Mouse (Mus musculus): ENCODE results near the gene Mex3a.
A peak's percentile ranks its signal among the peaks of the same experiment; 100 is the strongest.

Mex3a gene

DNA sequence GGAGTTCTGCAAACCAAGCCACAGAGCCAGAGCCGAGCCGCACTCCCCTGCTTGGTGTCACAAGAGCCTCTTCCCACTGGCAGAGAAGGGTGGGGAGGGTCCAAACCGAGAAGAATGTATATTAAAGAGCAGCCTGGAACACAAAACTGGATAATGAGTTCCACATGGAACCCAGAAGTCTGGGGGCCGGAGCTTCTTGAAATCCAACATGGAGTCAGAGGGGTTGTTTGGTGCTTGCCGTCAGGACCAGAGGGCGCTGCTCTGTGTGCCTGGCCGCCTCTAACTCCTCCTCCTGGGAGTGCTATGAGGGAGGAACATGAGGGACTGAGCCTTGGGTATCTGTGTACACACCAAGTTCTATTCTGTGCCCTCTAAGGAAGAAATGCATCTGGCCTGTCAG is 26.4 kb upstream of the Mex3a start:
- DNase-seq (ENCODE audit: low spot score), result no peak

DNA sequence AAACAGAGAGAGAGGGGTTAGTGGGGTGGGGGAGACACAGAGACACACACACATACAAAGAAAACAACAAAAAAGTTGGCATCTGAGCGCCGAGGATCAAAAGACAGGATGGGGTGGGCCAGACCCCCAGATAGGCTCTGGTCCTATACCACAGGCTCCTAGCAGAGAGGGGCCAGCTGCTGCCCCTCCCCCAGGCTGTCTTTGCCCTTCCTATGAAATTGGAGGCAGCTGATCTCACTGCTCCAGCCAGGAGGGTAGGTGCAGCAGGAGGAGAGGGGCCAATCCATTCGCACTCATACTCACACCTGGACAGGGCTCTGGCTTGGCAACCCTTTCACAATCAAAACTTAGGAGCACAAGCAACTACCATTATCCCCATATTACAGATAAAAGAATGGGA is 22.9 kb upstream of the Mex3a start:
- DNase-seq (ENCODE audit: low spot score), result no peak

DNA sequence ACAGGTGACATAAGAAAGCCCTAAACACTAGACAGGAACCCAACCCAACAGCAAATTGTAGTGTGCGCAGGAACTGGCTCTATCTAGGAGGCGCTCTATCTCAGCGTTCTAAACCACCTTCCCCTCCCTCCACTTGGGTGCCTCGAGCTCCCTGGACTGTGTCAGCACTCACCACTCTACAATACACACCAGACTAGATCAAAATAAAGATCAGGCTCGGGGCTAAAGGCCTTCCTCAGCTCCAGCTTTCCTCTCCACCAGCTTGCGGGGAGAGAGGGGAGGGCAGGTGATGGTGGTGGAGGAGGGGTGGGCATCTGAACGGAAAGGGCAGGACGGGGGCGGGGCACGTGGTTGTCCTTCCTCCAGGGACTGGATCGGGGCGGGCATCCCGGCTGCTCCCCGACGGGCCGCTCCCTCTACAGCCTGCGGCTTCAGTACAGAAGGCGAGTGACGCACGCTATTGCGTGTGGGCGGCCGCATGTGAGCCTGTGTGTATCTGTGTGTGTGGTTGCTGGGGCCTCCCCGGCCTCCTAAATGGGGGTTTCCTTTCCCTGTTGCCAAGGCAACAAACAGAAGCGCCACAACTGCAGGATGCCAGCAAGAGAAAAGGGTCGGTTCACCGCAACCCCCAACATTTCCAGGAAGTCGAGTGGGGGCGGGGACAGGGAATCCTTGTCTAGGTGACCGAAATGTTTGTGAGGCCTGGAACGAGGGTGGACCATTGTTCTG is 22.3 kb upstream of the Mex3a start, which contains the start of gene Lmna:
Lmna (minus strand) TSS at position 265 of the 729 bp plus-strand sequence.
- peak; percentile 97 for DNase-seq (ENCODE audit: low spot score)

DNA sequence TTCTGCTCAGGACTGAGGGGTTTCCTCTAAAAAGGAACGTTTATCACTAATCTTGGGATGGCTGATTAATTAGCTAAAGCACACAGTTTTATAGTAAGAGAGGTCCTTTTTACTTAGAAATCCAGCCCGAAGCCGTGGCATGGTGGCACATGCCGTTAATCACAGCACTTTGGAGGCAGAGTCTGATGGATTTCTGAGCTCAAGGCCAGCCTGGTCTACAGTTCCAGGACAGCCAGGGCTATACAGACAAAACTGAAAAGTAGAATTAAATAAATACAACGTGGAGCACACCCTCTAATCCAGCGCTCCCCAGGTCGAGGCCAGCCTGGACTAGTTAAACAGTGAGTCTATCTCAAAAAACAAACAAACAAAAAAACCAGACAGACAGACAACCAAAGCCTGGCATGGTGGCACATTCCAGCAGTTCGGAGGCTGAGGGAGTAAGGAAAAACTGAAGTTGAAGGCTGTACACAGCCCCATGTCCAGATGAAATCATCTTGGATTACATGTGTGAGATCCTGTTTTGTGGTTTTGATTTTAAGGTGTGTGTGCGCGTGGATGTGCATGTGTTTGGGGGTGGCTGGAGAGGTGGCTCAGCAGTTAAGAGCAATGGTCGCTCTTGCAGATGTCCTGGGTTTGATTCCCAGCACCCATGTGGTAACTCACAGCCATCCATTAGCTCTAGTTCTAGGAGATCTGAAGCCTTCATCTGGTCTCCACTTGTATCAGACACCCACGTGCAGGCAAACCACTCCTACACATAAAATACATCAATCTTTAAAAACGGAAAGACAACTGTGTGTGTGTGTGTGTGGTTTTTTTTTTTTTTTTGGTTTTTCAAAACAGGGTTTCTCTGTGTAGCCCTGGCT is 21.5 kb upstream of the Mex3a start:
- DNase-seq (ENCODE audit: low spot score), result no peak

DNA sequence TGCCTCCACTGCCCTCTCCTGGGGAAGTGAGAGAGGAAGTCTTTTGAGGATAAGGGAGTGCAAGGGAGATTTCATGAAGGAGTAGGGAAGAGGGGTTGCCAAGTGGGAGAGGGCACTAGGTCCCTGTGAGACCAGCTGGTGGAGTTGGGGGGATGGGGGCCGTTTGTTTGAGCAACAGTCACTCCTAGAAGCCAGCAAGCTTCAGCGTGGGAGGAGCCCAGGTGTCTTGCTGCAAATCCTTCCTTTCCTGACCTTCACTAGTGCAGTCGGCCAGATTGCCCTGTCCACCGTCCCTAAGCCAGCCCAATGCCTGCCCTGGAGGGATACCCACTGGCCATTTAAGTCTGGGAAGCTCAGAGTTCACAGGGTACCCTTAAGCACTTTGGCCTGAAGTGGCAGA is 20.6 kb upstream of the Mex3a start:
- no peak for DNase-seq (ENCODE audit: low spot score)

DNA sequence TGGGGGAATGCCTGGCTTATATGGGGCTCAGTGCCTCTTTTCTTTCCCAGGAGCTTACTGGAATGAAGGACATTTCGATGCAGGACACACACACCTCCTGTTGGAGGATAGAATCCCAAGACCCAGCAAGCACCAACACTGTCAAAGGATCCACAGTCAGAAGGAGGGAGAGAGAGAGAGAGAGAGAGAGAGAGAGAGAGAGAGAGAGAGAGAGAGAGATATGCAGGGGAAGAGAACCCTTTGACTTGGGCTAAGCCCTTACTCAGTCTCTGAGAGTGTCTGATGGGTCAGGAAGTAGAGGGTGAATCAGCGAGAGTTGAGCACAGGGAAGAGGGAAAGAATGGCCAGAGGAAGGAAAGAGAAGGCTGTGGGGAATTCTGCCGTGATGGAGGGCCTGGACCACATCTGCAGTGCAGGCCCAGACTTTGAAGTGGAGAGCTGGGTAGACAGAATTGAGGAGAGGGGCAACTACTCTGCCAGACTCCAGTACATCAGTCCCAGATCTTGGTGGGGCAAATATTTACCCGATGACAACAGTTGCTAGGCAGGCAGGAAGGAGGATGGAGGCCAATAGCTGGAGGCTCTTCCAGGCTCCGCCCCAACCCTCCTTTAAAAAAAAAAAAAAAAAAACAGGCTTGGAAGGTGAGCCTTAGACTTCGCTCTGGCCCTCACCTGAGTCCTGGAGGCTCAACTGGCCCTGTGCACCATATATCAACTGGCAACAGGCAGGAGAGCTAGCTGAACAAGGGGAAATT is 19.9 kb upstream of the Mex3a start:
- no peak for DNase-seq (ENCODE audit: low spot score)

DNA sequence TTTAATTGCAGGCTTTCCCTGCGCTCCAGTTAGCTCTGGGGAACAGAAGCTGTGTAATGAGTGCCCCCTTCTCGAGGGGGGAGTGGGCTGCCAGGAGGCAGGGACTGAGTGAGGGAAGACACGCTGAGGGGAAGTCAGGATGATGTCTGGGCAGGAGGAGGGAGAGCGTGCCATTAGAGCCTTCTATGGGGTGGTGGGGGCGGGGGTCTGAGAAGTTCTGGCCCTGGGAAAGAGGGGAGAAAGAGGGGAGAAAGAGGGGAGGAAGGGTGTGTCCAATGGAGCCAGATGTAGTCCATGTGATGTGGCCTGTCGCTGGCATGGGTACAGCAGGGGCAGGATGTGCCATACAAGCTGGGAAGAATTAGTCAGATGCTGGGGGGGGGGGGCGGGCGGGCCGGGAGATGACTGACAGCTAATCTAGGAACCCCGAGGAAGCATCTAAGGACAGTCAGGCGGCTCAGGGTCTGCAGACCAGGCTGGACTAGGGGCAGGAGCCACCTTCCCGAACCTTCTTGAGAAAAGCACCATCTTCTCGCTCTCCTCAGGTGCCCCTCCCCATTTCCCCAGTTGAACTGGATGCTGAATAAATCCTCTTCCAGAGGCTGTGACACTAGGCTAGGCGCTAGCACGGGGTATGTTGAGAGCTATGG is 19.2 kb upstream of the Mex3a start:
- DNase-seq (ENCODE audit: low spot score), result no peak

DNA sequence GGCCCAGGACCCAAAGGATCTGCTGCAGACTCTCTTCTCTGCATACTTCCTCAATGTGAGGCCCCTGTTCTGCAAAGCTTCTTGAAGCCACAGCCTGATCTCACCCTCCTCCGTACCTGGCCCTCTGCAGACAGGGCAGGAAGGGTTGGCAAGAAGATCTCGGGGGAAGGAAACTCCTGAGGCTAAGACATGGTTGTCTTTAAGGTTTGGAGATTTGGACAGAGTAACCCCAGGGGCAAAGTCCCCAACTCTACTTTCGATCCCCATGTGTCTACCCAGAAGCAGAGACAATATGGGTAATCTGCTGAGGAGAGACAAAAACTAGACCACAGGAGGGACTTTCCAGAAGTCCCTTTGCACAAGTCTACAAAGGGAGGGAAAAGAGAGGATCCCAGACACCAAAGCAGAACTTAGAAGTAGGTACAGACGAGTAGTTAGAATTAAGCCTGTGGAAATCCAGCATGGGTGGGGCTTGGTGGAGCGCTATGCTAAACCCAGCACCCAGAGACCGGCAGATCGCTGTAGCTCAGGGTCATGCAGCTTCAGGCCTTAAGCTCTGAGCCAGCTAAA is 18.6 kb upstream of the Mex3a start:
- DNase-seq (ENCODE audit: low spot score), result no peak

DNA sequence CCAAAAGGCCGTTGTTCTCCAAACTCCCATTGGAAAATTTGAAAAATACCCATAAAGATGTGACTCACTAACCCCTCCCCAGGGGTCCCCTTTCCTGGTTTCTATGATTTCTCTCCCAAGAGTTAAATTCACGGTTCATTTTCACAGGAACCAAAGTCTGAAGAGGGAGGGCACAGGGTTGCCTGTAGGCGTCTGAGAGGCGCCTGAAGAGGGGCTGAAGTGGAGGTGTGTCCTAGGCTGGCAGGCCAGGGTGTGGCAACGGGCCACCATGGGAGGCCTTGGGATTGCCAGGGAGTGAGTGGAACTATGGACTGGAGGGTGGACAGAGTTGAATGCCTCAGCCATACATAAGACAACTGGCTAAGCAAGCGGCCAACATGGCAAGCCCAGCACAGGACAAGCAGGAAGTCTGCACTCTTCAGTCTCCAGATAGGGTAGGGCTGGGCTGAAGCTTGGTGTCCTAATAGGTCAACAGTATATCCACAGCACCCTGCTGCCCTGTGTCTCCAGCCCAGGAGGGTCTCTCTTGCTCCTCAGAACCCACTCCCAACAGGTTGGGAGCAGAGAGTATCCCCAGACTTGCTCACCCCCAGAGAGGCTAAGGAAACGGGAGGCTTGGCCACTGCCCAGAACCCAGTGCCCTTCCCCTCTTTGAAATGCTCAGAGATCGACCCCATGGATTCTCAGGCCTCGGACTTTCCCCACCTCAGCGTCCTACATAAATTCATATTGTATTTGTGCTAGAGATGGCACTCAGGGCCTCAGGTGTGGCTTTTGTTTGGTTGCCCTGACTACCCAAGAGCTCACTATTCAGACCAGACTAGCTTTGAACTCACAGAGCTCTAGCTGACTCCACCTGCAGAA is 17.7 kb upstream of the Mex3a start:
- no peak for DNase-seq (ENCODE audit: low spot score)

DNA sequence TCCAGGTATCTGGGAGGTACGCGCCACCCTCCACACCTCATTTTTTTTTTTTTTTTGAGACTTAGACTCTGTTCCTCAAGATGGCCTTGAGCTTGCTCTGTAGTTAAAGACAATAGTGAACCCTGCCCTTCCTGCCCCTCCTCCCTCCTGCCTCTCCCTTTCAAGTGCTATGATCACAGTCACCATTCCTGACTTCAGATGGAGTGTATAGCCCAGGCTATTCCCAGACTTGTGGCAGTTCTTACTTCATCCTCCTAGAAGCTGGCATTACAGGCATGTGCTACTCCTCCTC is 17.2 kb upstream of the Mex3a start:
- DNase-seq (ENCODE audit: low spot score), result no peak

DNA sequence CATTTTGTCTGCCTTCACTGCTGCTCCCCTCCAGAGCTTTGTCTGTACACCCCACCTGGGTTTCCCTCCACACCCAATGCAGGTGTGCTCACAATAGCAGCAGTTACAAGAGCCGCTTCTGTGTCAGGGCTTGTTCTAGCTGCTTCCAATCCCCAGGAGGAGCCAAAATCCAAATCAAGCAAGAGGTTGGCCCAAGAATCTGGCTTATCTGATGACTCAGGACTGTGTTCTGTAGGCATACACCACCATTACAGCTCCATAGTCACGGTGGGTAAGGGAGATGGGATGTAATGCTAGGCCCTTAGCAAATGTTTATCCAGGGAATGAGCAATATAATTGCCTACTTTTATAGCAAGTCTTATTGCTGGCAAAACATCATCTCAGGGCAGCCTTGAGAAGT is 15.8 kb upstream of the Mex3a start:
- DNase-seq (ENCODE audit: low spot score), result no peak

DNA sequence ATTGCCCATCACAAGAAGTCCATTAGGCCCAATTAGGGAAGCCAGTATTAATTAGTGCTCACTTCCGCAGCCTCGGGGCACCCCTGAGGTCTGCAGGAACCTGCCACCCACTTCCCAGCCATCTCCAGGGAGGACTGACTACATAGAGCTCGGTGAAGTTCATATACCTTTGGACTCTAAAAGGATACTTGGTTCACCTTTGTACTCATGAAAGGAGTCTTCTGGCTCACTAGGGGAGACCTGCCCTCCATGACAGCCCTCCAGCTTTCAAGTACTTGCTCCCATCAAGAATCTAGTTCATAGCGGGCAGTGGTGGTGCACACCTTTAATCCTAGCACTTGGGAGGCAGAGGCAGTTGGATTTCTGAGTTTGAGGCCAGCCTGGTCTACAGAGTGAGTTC is 13.8 kb upstream of the Mex3a start:
- no peak for DNase-seq (ENCODE audit: low spot score)

DNA sequence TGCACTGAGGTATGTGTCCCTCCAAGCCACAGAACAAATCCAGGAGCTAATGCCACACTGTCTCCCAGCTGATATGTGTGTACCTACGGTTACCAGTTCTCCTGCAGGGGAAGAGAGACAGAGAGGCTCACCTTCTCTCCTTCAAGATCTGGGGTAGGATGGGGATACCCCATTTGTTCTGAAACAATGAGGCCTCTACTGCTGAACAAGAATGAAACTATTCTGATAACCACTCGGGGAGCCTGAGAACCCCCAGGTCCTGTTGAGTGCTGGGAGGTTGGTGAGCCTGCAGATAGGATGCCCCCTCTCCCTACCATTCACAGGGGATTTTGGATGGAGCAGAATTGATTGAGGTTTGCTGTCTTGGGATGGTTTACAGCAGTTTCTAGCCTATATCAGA is 12.1 kb upstream of the Mex3a start:
- DNase-seq (ENCODE audit: low spot score), result no peak

DNA sequence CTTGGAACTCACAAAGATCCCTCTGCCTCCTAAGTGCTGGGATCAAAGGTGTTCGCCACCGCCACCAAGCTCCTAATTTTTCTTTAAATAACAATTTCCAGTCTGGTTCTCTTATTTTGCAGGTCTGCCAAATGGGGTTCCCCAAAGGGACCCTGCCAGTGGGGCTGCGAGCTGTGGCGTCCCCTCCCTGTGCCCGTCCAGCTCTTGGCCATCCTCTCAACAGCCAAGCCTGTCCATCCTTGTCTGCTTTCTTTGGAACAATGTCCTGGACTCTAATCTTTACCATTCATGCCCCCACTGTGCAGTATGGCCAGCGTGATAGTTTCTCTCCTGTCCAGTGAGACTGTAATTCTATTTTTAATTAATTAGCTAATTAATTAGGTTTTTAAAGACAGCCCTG is 11.0 kb upstream of the Mex3a start:
- DNase-seq (ENCODE audit: low spot score), result no peak

DNA sequence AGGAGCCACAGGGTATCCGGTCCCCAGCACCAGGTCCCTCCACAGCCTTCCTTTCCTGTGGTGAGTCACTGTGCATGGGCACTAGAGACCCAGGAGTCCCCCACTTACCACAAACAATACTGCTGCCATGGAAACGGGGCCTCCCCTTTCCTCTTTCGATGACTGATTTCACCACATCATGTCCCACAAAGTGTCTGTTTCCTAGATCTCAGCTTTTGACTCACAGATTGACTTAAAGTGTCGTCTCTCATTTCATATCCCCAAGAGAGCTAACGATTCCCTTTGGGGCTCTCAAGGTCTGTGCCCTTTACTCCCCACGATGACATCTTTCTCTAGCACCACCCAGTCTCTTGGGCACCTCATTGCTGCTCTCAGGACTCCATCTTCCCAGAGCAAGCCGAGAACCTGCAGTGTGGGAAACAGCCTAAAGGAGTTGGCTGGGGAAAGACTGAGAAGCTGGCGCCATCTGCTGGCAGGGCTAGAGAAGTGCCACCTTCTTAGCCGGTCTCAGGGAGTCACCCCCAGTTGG is 10.3 kb upstream of the Mex3a start:
- peak; percentile 68 for DNase-seq (ENCODE audit: low spot score)

DNA sequence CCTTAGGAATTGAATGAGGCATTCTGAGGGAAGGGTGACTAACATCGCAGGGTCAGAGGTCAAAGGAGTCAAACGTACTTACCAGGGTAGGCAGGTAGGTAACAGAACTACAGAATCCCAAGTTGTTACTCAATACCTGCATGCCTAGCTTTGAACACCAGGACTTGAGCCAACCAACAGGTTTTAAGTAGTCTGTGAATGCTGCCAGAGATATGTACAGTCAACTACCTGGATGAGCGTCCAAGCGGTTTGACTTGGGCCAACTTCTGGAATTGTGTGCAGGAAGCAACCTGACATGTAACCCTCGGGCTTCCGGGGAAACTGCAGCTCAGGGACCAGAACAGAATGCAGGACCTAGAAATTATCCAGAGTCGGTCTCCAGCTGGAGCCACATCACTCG is 9.2 kb upstream of the Mex3a start:
- DNase-seq (ENCODE audit: low spot score), result no peak

DNA sequence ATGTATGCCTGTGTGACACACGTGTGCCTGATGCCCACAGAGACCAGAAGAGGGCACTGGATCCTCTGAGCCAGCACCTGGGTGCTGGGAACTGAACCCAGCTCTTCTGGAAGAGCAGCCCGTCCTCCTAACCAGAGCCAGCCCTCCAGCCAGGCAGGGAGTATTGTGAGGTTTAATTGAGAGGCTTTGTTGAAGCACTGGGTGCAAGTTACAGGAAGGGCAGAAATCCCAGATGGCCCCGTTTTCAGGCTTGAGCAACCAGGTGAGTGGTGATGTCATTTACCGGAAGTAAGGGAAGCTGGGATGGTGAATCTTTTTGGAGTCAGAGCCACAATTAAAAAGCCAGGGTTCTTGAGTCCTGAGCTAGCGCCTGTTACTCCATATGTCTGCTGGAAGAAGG is 7.2 kb upstream of the Mex3a start:
- no peak for DNase-seq (ENCODE audit: low spot score)

DNA sequence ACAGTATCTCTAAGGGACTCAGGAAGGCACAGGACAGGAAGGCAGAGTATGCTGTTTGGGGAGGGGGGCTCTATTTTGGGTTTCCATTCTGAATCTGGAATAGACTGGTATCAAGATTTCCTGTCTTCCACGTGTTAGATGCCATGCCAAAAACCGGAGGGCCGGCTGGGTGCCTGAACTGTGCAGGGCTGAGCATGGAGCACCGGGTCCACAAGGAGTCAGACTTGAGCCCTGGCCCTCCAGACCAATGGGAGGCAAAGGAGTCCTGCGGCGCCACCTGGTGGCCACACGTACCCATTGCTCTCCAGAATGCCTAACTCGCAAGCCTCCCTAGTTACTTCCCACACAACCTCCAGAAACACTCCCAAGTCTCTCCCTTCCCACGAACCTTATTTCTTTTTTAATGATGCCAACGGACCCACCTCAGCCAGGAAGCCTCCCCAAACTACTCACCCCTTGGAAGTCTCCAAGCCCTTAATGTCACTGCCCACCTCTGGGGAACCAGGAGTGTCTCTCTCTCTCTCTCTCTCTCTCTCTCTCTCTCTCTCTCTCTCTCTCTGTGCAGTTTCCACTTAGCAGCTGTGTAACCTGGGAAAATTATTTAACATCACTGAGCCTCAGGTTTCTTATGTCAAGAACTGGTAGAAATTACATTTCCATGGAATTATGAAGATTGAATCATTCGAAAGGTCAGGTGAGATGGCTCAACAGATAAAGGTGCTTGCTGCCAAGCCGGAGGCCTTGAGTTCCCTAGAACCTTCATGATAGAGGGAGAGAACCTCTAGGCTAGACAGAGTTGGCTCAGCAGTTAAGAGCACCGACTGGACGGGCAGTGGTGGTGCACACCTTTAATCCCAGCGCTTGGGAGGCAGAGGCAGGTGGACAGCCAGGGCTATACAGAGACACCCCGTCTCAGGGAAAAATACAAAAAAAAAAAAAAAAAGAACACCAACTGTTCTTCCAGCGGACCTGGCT is 5.8 kb upstream of the Mex3a start:
- DNase-seq (ENCODE audit: low spot score), result peak; percentile 89

DNA sequence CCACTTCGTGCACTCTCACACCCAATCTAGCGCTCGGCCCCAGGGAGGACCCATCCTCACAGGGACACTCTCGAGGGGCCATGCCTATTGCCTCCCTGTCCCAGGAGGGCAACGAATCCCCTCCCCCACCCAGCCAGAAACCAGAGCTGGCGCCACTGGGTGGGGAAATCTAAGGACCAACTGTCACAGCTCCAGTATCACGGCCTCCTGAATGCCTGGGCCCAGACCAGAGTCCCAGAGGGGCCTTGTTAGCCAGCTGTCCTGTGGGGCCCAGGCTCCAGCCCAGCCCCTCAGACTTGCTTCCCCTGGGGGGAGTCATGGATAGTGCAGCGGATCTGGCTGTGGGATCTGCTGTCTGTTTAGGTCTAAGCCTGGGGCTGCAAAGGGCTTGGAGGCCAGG is 4.6 kb upstream of the Mex3a start:
- DNase-seq (ENCODE audit: low spot score), result no peak

DNA sequence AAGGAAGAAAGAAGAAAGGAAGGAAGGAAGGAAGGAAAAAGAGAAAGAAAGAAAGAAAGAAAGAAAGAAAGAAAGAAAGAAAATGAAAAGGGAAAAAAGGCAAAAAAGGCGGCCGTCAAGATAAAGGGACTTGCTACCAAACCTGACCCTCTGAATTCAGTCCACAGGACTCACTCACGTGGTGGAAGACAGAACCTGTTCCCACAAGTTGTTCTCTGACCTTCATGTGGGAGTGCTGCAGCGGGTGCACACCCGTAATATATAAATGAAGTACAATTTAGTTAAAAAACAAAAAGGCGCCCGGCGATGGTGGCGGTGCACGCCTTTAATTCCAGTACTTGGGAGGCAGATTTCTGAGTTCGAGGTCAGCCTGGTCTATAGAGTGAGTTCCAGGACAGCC is 3.5 kb upstream of the Mex3a start:
- no peak for DNase-seq (ENCODE audit: low spot score)
